Mouse (Mus musculus) small intestine, adult 2 months (tissue): ENCODE data around the gene Rcsd1. TPM values are rescaled to one million over a fixed set of nuclear protein-coding genes. Genes with fewer than 3 reads are reported as not detected.
A peak's percentile ranks its signal among the peaks of the same experiment; 100 is the strongest.

ENCODE experiments used
- H3K27ac ChIP-seq: fragments of 200-500 bp; 2 replicates; pipeline ENCODE4 v1.5.1; 2012; ENCODE audit warnings: low read depth, low read length, control low read depth, inconsistent platforms; ENCODE audit not compliant: insufficient read depth
- H3K27me3 ChIP-seq: fragments of 200-500 bp; 2 replicates; pipeline ENCODE4 v1.6.1; 2012; ENCODE audit warnings: mild to moderate bottlenecking, moderate library complexity, low read length, inconsistent platforms; ENCODE audit not compliant: control insufficient read depth, insufficient read depth
- H3K36me3 ChIP-seq: fragments of 200-500 bp; 2 replicates; pipeline ENCODE4 v1.6.1; 2012; ENCODE audit warnings: mild to moderate bottlenecking, low read length, control low read depth, inconsistent platforms; ENCODE audit not compliant: control insufficient read depth, insufficient read depth
- H3K4me1 ChIP-seq: fragments of 200-500 bp; 2 replicates; pipeline ENCODE4 v1.6.1; 2012; ENCODE audit warnings: low read length, inconsistent platforms, mixed read lengths; ENCODE audit not compliant: control insufficient read depth, insufficient read depth, insufficient read length
- H3K4me3 ChIP-seq: fragments of 200-500 bp; 2 replicates; pipeline ENCODE4 v1.5.1; 2012; ENCODE audit warnings: low read depth, mild to moderate bottlenecking, control low read depth, inconsistent platforms, low read length, moderate library complexity
- CTCF ChIP-seq: fragments of 200-500 bp; IDR thresholded peaks from 2 replicates; pipeline ENCODE4 v1.5.1; 2012; ENCODE audit warnings: low read depth, mild to moderate bottlenecking, control low read depth, inconsistent platforms, low read length, moderate library complexity, mixed read lengths; ENCODE audit not compliant: insufficient replicate concordance, insufficient read length; ENCODE audit errors: extremely low read depth
- POLR2A ChIP-seq: fragments of 200-500 bp; IDR thresholded peaks from 2 replicates; pipeline ENCODE4 v1.6.1; 2012; ENCODE audit warnings: low read depth, mild to moderate bottlenecking, control low read depth, inconsistent platforms, low read length, moderate library complexity
- WGBS: fragments of 180-500 bp; shearing (Covaris S2); methylation state at CpG from one replicate; pipeline ENCODE4 v1.1.7; 2018; 5-methylcytosine and 5-hydroxymethylcytosine counted together
- polyA plus RNA-seq: library from polyadenylated mRNA; depleted of rRNA; stranded (reverse); fragments of >200 nt; gene quantifications from 2 replicates; pipeline ENCODE4 v1.2.3, GENCODE M21; 2012

Gene Rcsd1
- polyA plus RNA-seq, 1 experiment, result 9.2 TPM

- H3K4me3 ChIP-seq, result no peak overlapping the region
- H3K27me3 ChIP-seq, result no peaks in the 10 kb centered on the region
- H3K27ac ChIP-seq, result no peak overlapping the region
- no peak for TF ChIP-seq POLR2A
- no peak for TF ChIP-seq CTCF
- WGBS, result 60% methylated on average over 3 of the region's 3 CpGs
- peaks cover 6% of the 10 kb centered on the region; the same call in 1 of the 2 replicates for H3K4me1 ChIP-seq
- no peaks in the 10 kb centered on the region for H3K36me3 ChIP-seq
These were observed 29.9 kb downstream of the Rcsd1 start for GRCm38 (mm10) chr1:165679618-165679997.

- H3K4me1 ChIP-seq, result peaks cover 6% of the 10 kb centered on the region; the same call in 1 of the 2 replicates
- H3K36me3 ChIP-seq, result no peaks in the 10 kb centered on the region
- no peaks in the 10 kb centered on the region for H3K27me3 ChIP-seq
- WGBS, result 82% methylated on average over 15 of the region's 15 CpGs
- no peak overlapping the region for H3K4me3 ChIP-seq
- TF ChIP-seq CTCF (peak; percentile 42; the same call in 1 of the 2 replicates), POLR2A (no peak)
- no peak overlapping the region for H3K27ac ChIP-seq
These were observed 30.5 kb downstream of the Rcsd1 start for GRCm38 (mm10) chr1:165678861-165679617.

- 86% methylated on average over 4 of the region's 4 CpGs for WGBS
- Histone ChIP-seq H3K27me3 (no peaks in the 10 kb centered on the region), H3K4me3 (no peak overlapping the region), H3K4me1 (peaks cover 6% of the 10 kb centered on the region; the same call in 1 of the 2 replicates), H3K36me3 (no peaks in the 10 kb centered on the region), H3K27ac (no peak overlapping the region)
- no peak for TF ChIP-seq CTCF
- no peak for TF ChIP-seq POLR2A
These were observed 32.0 kb downstream of the Rcsd1 start for GRCm38 (mm10) chr1:165677558-165677957.

- Histone ChIP-seq H3K4me1 (peaks cover 6% of the 10 kb centered on the region; the same call in 1 of the 2 replicates), H3K27me3 (no peaks in the 10 kb centered on the region), H3K4me3 (no peak overlapping the region), H3K27ac (no peak overlapping the region), H3K36me3 (no peaks in the 10 kb centered on the region)
- WGBS, result 79% methylated on average over 3 of the region's 3 CpGs
- no peak for TF ChIP-seq POLR2A
- no peak for TF ChIP-seq CTCF
These were observed 32.6 kb downstream of the Rcsd1 start for GRCm38 (mm10) chr1:165676993-165677392.

GRCm38 (mm10) chr1:165675167-165675566, 34.4 kb downstream of the Rcsd1 start:
- H3K4me1 ChIP-seq, result peaks cover 3% of the 10 kb centered on the region; the same call in 1 of the 2 replicates
- no peak for TF ChIP-seq POLR2A
- TF ChIP-seq CTCF, result no peak
- H3K4me3 ChIP-seq, result no peak overlapping the region
- no peak overlapping the region for H3K27ac ChIP-seq
- H3K27me3 ChIP-seq, result no peaks in the 10 kb centered on the region
- WGBS, result 76% methylated on average over 9 of the region's 9 CpGs
- H3K36me3 ChIP-seq, result no peaks in the 10 kb centered on the region

- Histone ChIP-seq H3K27ac (no peak overlapping the region), H3K36me3 (no peaks in the 10 kb centered on the region), H3K4me3 (no peak overlapping the region), H3K4me1 (no peaks in the 10 kb centered on the region), H3K27me3 (no peaks in the 10 kb centered on the region)
- WGBS, result 73% methylated on average over 9 of the region's 9 CpGs
- no peak for TF ChIP-seq POLR2A
These were observed 37.2 kb downstream of the Rcsd1 start for GRCm38 (mm10) chr1:165672355-165672754.

- Histone ChIP-seq H3K4me3 (no peak overlapping the region), H3K36me3 (no peaks in the 10 kb centered on the region), H3K27ac (no peak overlapping the region), H3K27me3 (no peaks in the 10 kb centered on the region), H3K4me1 (no peaks in the 10 kb centered on the region)
- WGBS, result 61% methylated on average over 6 of the region's 6 CpGs
- TF ChIP-seq CTCF (no peak), POLR2A (no peak)
These were observed 39.5 kb downstream of the Rcsd1 start for GRCm38 (mm10) chr1:165670056-165670455.
